Mouse (Mus musculus) cerebellum, adult 18-20 months (tissue): ENCODE results near the gene D630023F18Rik.

Experiments
- DNase-seq, 2 experiments: peaks; one replicate each; pipeline ENCODE4 v3.0.0; 2021

D630023F18Rik gene

GRCm38 (mm10) chr1:65109756-65110435 lies 13.1 kb downstream of the D630023F18Rik start:
- DNase-seq = no peak

- DNase-seq = no peak
Measured at GRCm38 (mm10) chr1:65109196-65109595, 13.8 kb downstream of the D630023F18Rik start.

GRCm38 (mm10) chr1:65107654-65108279 lies 15.2 kb downstream of the D630023F18Rik start:
- DNase-seq = no peak

- DNase-seq = no peak
Measured at GRCm38 (mm10) chr1:65103273-65103672, 19.7 kb downstream of the D630023F18Rik start, which contains the start of gene Cryga. Cryga (minus strand) TSS chr1:65103373.

DNA sequence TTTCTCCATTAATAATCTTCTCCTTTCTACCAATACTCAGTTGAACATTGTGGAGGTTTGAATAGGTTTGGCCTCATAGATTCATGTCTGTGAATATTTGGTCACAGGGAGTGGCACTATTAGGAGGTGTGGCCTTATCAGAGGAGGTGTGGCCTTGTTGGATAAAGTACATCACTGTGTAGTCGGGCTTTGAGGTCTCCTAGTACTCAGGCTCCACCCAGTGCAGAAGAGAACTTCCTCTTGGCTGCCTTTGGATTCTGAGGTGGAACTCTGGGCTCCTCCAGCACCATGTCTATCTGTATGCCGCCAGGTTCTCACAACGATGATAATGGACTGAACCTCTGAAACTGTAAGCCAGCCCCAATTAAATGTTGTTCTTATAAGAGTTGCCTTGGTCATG lies 26.1 kb downstream of the D630023F18Rik start:
- no peak for DNase-seq

DNA sequence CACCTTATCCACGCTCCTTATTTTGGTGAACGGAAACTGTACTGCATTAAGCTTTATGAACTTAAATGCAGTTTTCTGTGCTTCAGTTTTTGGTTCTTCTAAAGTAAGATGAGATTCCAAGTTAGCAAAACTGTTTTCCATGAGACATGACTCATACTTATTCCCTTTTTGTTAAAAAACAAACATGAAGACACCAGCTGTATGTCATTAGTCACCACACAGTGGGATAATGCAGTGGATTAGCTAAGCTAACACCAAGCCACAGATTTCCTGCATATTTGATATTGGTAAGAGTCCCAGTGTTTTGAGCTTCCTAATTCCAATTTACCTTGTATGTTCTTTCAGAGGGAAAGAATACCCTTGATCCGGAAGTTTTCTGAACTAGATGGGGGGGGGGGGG lies 31.4 kb downstream of the D630023F18Rik start:
- no peak for DNase-seq

- DNase-seq = no peak
Measured at GRCm38 (mm10) chr1:65090370-65090769, 32.6 kb downstream of the D630023F18Rik start.

GRCm38 (mm10) chr1:65088567-65089356 lies 34.3 kb downstream of the D630023F18Rik start:
- no peak for DNase-seq

GRCm38 (mm10) chr1:65082188-65082587 lies 40.8 kb downstream of the D630023F18Rik start, which contains the start of gene Crygb:
Crygb (minus strand) TSS chr1:65082288.
- no peak for DNase-seq

DNA sequence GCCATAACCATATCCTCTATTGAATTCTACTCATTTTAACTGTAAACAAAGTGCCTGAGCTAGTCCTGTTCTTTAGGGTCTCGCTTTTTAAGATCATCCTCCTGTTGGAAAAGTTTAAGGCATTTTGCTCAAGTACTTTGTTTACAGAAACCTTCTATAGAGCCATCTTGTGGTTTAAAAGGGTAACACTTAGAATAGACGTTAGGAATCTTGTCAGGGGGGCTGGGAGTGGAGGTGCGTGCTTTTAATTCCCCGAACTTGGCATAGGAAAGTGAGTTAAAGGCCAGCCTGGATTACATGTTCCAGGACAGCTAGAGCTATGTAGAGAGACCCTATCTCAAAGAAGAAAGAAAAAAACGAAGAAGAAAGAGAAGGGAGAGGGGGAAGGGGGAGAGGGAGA lies 47.4 kb downstream of the D630023F18Rik start:
- DNase-seq = no peak

DNA sequence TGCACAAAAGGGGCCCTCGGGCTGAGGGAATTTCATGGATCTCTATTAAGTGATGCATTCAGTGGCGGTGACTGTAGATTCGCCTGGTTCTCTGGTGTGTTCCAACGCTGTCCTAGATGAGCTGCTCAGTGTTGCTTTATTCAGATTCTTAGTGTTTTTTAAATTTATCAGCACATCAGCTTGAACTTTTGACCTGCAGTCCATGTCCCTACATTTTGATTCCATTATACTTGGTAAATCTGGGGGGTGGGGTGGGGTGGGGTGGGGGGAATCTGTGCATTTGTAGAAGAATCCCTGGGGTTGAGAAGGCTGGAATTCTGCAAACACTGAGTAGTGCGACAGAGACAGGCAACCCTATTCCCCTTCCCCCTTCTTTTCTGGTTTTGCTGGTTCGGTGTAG lies 49.4 kb downstream of the D630023F18Rik start, which contains the start of gene Crygc:
Crygc (minus strand) TSS at position 101 of the 400 bp plus-strand sequence.
- DNase-seq = no peak

GRCm38 (mm10) chr1:65067842-65068241 lies 55.2 kb downstream of the D630023F18Rik start:
- DNase-seq = no peak

GRCm38 (mm10) chr1:65064201-65064600 lies 58.8 kb downstream of the D630023F18Rik start:
- no peak for DNase-seq

DNA sequence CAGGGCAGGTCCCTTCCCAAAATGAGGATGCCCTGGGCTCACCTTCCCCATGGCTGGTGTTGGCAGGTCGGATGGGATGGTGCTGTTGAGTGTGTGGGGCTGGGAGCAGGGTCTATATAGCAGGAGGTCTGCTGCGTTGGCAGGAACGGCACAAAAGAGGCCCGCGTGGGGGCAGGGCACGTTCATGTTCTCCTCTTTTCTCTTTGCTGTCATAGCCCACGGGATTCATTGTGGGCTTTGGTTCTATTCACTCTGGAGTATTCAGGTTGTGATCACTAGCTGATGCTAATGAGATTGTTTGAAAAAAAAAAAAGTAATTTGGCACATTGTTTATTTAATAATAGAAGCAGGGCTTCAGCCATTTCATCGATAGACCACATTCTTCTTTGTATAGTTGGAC lies 59.7 kb downstream of the D630023F18Rik start, which contains the start of gene Crygd:
Crygd (minus strand) TSS at position 101 of the 400 bp plus-strand sequence.
- DNase-seq = no peak
